Mouse (Mus musculus): ENCODE measurements around the gene B4galt2.

- no peak for TF ChIP-seq POLR2A (IDR thresholded peaks at IDR 0.05; ENCODE audit: extremely low read depth, insufficient read depth, low read length)
- no peak for TF ChIP-seq CTCF (IDR thresholded peaks at IDR 0.05; ENCODE audit: extremely low read depth, insufficient read depth, low read length)
Observed at GRCm38 (mm10) chr4:117921358-117921757, 38.1 kb upstream of the B4galt2 start.

All from cortical plate, adult 2 months (tissue).